Mouse (Mus musculus) hindbrain, embryonic 12.5 days (tissue): Measurements from ENCODE around the gene Ctnna3. TPM values are rescaled to one million over a fixed set of nuclear protein-coding genes. Genes with fewer than 3 reads are reported as not detected.
A peak's percentile ranks its signal among the peaks of the same experiment; 100 is the strongest.
"Not testable (repeated sequence)": the region's sequence is repeated elsewhere in the genome, so short reads cannot be mapped to it uniquely, and the experiment has no call there.

ENCODE experiments used
- ATAC-seq: fragments of 200-750 bp; cut with Nextera tagmentation; 2 replicates; pipeline ENCODE4 v1.8.0; 2017; ENCODE audit warnings: moderate TSS enrichment; ENCODE audit not compliant: low FRiP score
- H3K27ac ChIP-seq: fragments of 300-500 bp; sonication (generic); 2 replicates; pipeline ENCODE4 v1.5.1; 2016; ENCODE audit warnings: mild to moderate bottlenecking
- H3K27me3 ChIP-seq: fragments of 300-500 bp; sonication (generic); 2 replicates; pipeline ENCODE4 v1.6.1; 2016; ENCODE audit warnings: mild to moderate bottlenecking
- H3K36me3 ChIP-seq: fragments of 300-500 bp; sonication (generic); 2 replicates; pipeline ENCODE4 v1.6.1; 2016; ENCODE audit warnings: mild to moderate bottlenecking
- H3K4me1 ChIP-seq: fragments of 300-500 bp; sonication (generic); 2 replicates; pipeline ENCODE4 v1.6.1; 2016
- H3K4me2 ChIP-seq: fragments of 300-500 bp; sonication (generic); replicated peaks from 2 replicates; pipeline ENCODE4 v1.6.1; 2016; ENCODE audit warnings: mild to moderate bottlenecking
- H3K4me3 ChIP-seq: fragments of 300-500 bp; sonication (generic); 2 replicates; pipeline ENCODE4 v1.5.1; 2016; ENCODE audit warnings: mild to moderate bottlenecking
- H3K9ac ChIP-seq: fragments of 300-500 bp; sonication (generic); 2 replicates; pipeline ENCODE4 v1.6.1; 2016; ENCODE audit warnings: mild to moderate bottlenecking, moderate library complexity
- H3K9me3 ChIP-seq: fragments of 300-500 bp; sonication (generic); replicated peaks from 2 replicates; pipeline ENCODE4 v1.6.1; 2016; ENCODE audit warnings: mild to moderate bottlenecking
- WGBS: fragments of 180-500 bp; shearing (Covaris S2); methylation state at CpG from one replicate; pipeline ENCODE4 v1.1.7; 2016; 5-methylcytosine and 5-hydroxymethylcytosine counted together
- polyA plus RNA-seq: library from polyadenylated mRNA; unstranded; fragments of >200 nt; fragmentation: Nextera tagmentation; extraction: Ambion mirVana; gene quantifications from 2 replicates; pipeline ENCODE4 v1.2.1, GENCODE M21; 2016

The Ctnna3 gene
- polyA plus RNA-seq, 1 experiment from 2014 or later, result 0.22 TPM

DNA sequence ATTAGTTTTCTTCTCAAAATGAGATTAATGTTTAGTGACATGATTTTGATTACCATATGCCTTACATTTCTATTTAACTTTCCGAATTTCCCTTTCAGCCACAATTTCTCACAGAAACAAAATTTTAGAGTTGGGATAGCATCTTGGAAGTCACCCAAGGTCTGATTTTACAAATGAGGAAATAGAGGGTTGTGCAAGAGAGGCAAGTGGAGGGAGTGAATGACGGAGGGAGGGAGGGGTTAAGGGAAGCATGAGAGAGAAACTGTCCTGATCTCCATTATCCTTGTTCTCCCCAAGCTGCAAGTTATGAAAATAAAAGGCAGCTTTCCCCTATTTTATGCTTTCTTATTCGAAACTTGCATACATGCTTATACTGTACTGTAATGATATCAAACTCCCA lies 943.4 kb downstream of the Ctnna3 start:
- H3K27me3 ChIP-seq, result no peaks in the 10 kb centered on the region
- no peak overlapping the region for H3K4me3 ChIP-seq
- WGBS, result 86% methylated on average over 3 of the region's 3 CpGs
- no peak for ATAC-seq
- no peaks in the 10 kb centered on the region for H3K36me3 ChIP-seq
- H3K4me2 ChIP-seq, result no peak overlapping the region
- no peak overlapping the region for H3K27ac ChIP-seq
- H3K9me3 ChIP-seq, result no peaks in the 10 kb centered on the region
- no peaks in the 10 kb centered on the region for H3K4me1 ChIP-seq
- H3K9ac ChIP-seq, result no peak overlapping the region

- Histone ChIP-seq H3K4me2 (no peak overlapping the region), H3K9me3 (no peaks in the 10 kb centered on the region), H3K9ac (no peak overlapping the region), H3K27me3 (no peaks in the 10 kb centered on the region), H3K4me3 (no peak overlapping the region), H3K4me1 (no peaks in the 10 kb centered on the region), H3K36me3 (no peaks in the 10 kb centered on the region), H3K27ac (no peak overlapping the region)
- no peak for ATAC-seq
- WGBS, result 92% methylated on average over 4 of the region's 4 CpGs
These were observed 947.9 kb downstream of the Ctnna3 start for GRCm38 (mm10) chr10:64377751-64378150.

DNA sequence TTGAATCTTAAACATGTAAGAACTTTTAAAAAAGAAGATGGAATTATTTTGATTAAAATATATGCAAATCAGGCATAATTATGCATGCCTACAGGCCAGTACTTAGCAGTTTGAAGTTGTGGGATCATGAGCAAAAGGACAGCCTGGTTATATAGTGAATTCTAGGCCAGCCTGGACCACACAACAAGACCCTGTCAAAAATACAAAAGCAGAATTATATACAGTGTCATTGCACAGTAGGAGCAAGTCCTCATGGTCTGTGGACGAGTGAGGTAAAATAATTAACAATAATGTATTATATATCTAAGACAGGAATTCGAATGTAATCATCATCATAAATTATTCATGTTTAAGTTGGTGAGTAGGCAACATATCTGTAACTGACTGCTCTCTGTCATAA lies 966.7 kb downstream of the Ctnna3 start:
- Histone ChIP-seq H3K36me3 (no peaks in the 10 kb centered on the region), H3K27ac (no peak overlapping the region), H3K9me3 (no peaks in the 10 kb centered on the region), H3K27me3 (no peaks in the 10 kb centered on the region), H3K9ac (no peak overlapping the region), H3K4me3 (no peak overlapping the region), H3K4me2 (no peak overlapping the region), H3K4me1 (no peaks in the 10 kb centered on the region)
- peak; percentile 35; the same call in 1 of the 2 replicates for ATAC-seq
- 56% methylated on average over 2 of the region's 2 CpGs for WGBS

DNA sequence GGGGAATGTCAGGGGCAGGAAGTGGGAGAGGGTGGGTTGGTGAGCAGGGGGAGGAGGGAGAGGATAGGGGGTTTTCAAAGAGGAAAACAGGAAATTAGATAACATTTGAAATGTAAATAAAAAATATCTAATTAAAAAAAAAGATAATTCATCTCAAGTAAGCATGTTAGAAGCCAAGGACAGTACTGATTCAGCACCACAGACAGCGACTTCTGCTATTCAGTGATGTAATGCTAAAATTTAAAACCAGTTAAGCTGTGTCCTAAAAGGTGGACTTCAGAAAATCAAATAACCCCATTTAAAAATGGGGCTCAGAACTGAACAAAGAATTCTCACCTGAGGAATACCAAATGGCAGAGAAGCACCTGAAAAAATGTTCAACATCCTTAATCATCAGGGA lies 988.5 kb downstream of the Ctnna3 start:
- H3K9me3 ChIP-seq, H3K36me3 ChIP-seq, H3K9ac ChIP-seq, H3K4me3 ChIP-seq, H3K27ac ChIP-seq, H3K27me3 ChIP-seq, H3K4me1 ChIP-seq, ATAC-seq, H3K4me2 ChIP-seq: not testable (repeated sequence)
- 32% methylated on average over 1 of the region's 1 CpGs for WGBS

- Histone ChIP-seq H3K4me2 (no peak overlapping the region), H3K36me3 (no peaks in the 10 kb centered on the region), H3K27ac (no peak overlapping the region), H3K27me3 (no peaks in the 10 kb centered on the region), H3K9me3 (no peaks in the 10 kb centered on the region), H3K9ac (no peak overlapping the region), H3K4me1 (no peaks in the 10 kb centered on the region), H3K4me3 (no peak overlapping the region)
- no peak for ATAC-seq
These were observed 1008.8 kb downstream of the Ctnna3 start for GRCm38 (mm10) chr10:64438736-64439135.

DNA sequence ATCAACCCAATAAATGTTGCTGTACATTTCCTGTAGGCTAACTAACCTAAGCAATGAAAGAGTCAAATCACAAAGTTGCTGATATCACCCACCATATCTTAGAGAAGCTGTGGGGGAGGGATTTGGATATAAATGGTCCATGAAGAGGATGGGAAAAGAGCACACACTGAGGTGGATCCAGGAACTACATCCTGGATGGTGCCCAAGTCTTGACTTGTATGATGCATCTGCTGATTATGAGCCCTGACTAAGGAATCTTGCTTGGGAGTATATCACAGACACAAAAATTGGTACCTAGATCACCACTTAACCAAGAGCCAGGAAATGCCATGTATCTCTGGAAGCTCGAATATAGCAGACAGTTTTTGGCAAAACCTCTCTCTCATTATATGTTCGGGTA lies 1018.7 kb downstream of the Ctnna3 start:
- Histone ChIP-seq H3K9me3 (no peaks in the 10 kb centered on the region), H3K4me1 (no peaks in the 10 kb centered on the region), H3K27ac (no peak overlapping the region), H3K4me3 (no peak overlapping the region), H3K27me3 (no peaks in the 10 kb centered on the region), H3K9ac (no peak overlapping the region), H3K36me3 (no peaks in the 10 kb centered on the region), H3K4me2 (no peak overlapping the region)
- 85% methylated on average over 2 of the region's 2 CpGs for WGBS
- no peak for ATAC-seq

DNA sequence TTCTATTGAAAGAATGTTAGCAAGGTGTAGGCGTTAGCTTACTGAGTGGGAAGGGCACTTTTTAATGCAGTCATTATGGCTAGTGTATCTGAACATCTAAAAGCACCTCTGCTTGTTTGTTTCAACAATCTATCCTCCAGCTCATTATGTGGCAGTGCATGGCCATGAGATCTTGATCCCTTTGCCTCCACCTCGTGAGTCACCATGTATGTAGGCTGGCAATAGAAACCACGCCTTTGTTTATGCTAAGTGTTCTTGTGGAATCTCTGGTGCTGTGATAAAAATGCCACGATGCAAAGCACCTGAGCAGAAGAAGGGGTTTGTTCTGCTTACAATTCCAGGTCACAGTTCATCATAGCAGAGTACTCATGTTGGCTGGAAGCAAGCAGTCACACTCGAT lies 1053.4 kb downstream of the Ctnna3 start:
- WGBS, result 80% methylated on average over 5 of the region's 5 CpGs
- no peak overlapping the region for H3K9ac ChIP-seq
- ATAC-seq, result no peak

GRCm38 (mm10) chr10:64489471-64489870 lies 1059.6 kb downstream of the Ctnna3 start:
- Histone ChIP-seq H3K4me1 (no peaks in the 10 kb centered on the region), H3K4me2 (no peak overlapping the region), H3K4me3 (no peak overlapping the region), H3K27ac (no peak overlapping the region), H3K9me3 (no peaks in the 10 kb centered on the region), H3K36me3 (no peaks in the 10 kb centered on the region), H3K9ac (no peak overlapping the region), H3K27me3 (no peaks in the 10 kb centered on the region)
- no peak for ATAC-seq

More for the DNA sequence above, 1053.4 kb downstream of the Ctnna3 start:
- Histone ChIP-seq H3K4me3 (no peak overlapping the region), H3K27ac (no peak overlapping the region), H3K9me3 (no peaks in the 10 kb centered on the region), H3K27me3 (no peaks in the 10 kb centered on the region), H3K36me3 (no peaks in the 10 kb centered on the region), H3K4me1 (no peaks in the 10 kb centered on the region), H3K4me2 (no peak overlapping the region)

GRCm38 (mm10) chr10:64543647-64544046 lies 1113.7 kb downstream of the Ctnna3 start:
- no peak overlapping the region for H3K27ac ChIP-seq
- ATAC-seq, result no peak
- H3K4me1 ChIP-seq, result peaks cover 4% of the 10 kb centered on the region; the same call in 1 of the 2 replicates
- no peaks in the 10 kb centered on the region for H3K36me3 ChIP-seq
- no peak overlapping the region for H3K4me2 ChIP-seq
- H3K9ac ChIP-seq, result no peak overlapping the region
- H3K9me3 ChIP-seq, result no peaks in the 10 kb centered on the region
- WGBS, result 63% methylated on average over 3 of the region's 3 CpGs
- H3K27me3 ChIP-seq, result no peaks in the 10 kb centered on the region
- no peak overlapping the region for H3K4me3 ChIP-seq

GRCm38 (mm10) chr10:64544389-64544788 lies 1114.5 kb downstream of the Ctnna3 start:
- Histone ChIP-seq H3K9me3 (no peaks in the 10 kb centered on the region), H3K36me3 (no peaks in the 10 kb centered on the region), H3K27me3 (no peaks in the 10 kb centered on the region), H3K9ac (no peak overlapping the region), H3K4me3 (no peak overlapping the region), H3K4me1 (peaks cover 4% of the 10 kb centered on the region; the same call in 1 of the 2 replicates), H3K4me2 (no peak overlapping the region), H3K27ac (no peak overlapping the region)
- 24% methylated on average over 2 of the region's 2 CpGs for WGBS
- peak; percentile 71 for ATAC-seq

- Histone ChIP-seq H3K36me3 (no peaks in the 10 kb centered on the region), H3K4me2 (no peak overlapping the region), H3K27me3 (no peaks in the 10 kb centered on the region), H3K9ac (no peak overlapping the region), H3K27ac (no peak overlapping the region), H3K4me3 (no peak overlapping the region), H3K4me1 (no peaks in the 10 kb centered on the region), H3K9me3 (no peaks in the 10 kb centered on the region)
- no peak for ATAC-seq
- 85% methylated on average over 3 of the region's 3 CpGs for WGBS
These were observed 1141.4 kb downstream of the Ctnna3 start for GRCm38 (mm10) chr10:64571311-64571710.

DNA sequence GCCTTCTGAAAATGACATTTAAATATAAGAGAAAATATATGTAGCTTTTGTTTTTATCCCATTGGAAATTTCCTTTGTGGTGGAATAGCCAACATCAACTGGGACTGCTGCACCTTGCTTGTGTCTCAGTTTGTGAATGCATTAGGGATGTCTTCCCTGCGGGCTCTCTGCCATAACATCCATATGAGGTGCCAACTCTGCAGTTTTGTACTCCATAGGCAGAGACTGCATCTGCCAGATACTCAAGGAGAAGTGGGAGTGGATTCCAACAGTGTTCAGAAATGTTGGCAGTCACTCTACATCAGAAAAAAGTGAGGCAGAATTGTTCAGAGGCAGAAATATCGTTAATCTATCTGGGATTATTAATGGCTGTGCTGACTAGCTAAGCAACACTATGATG lies 1158.2 kb downstream of the Ctnna3 start:
- Histone ChIP-seq H3K9me3 (no peaks in the 10 kb centered on the region), H3K4me2 (no peak overlapping the region), H3K4me3 (no peak overlapping the region), H3K27ac (no peak overlapping the region), H3K27me3 (no peaks in the 10 kb centered on the region), H3K36me3 (no peaks in the 10 kb centered on the region), H3K4me1 (no peaks in the 10 kb centered on the region), H3K9ac (no peak overlapping the region)
- no peak for ATAC-seq
- 92% methylated on average over 2 of the region's 2 CpGs for WGBS

- no peak for ATAC-seq
- Histone ChIP-seq H3K4me1 (no peaks in the 10 kb centered on the region), H3K9ac (no peak overlapping the region), H3K36me3 (no peaks in the 10 kb centered on the region), H3K4me2 (no peak overlapping the region), H3K9me3 (no peaks in the 10 kb centered on the region), H3K4me3 (no peak overlapping the region), H3K27me3 (no peaks in the 10 kb centered on the region), H3K27ac (no peak overlapping the region)
- 36% methylated on average over 5 of the region's 5 CpGs for WGBS
These were observed 1206.9 kb downstream of the Ctnna3 start for GRCm38 (mm10) chr10:64636760-64637159.

- no peaks in the 10 kb centered on the region for H3K27me3 ChIP-seq
- H3K4me3 ChIP-seq, result no peak overlapping the region
- H3K36me3 ChIP-seq, result no peaks in the 10 kb centered on the region
- H3K27ac ChIP-seq, result no peak overlapping the region
- no peaks in the 10 kb centered on the region for H3K4me1 ChIP-seq
- no peaks in the 10 kb centered on the region for H3K9me3 ChIP-seq
- H3K4me2 ChIP-seq, result no peak overlapping the region
- no peak overlapping the region for H3K9ac ChIP-seq
- no peak for ATAC-seq
These were observed 1209.2 kb downstream of the Ctnna3 start for GRCm38 (mm10) chr10:64639061-64639460.
